Mouse (Mus musculus) CH12.LX (cell line): ENCODE results near the gene B3gntl1.

ENCODE experiments used
- JUND ChIP-seq: conservative IDR thresholded peaks from 2 replicates; pipeline ENCODE4 v1.6.1; 2011; ENCODE audit warnings: low read depth, low read length, improper control_type of control experiment
- MAFK ChIP-seq: IDR thresholded peaks from 2 replicates; pipeline ENCODE4 v1.6.1; 2011; ENCODE audit warnings: low read length, improper control_type of control experiment; ENCODE audit not compliant: insufficient replicate concordance
- POLR2A ChIP-seq: IDR thresholded peaks from 2 replicates; pipeline ENCODE4 v1.6.1; 2011; ENCODE audit warnings: low read depth, mild to moderate bottlenecking, improper control_type of control experiment, low read length
- UBTF ChIP-seq: IDR thresholded peaks from 2 replicates; pipeline ENCODE4 v1.6.1; 2012; ENCODE audit warnings: low read depth, mild to moderate bottlenecking, inconsistent platforms, low read length, improper control_type of control experiment, moderate library complexity

- TF ChIP-seq UBTF (no peak), MAFK (no peak), POLR2A (no peak), JUND (no peak)
Measured at GRCm38 (mm10) chr11:121713569-121713968, 40.6 kb upstream of the B3gntl1 start.
